14 mouse cellular contexts compared by ENCODE assay signal in genomic region chr2:5043476-5043761, GRCm38 (mm10).
"Had no signal": no experiment of that assay in that cellular context is flagged by ENCODE, and none has a peak within 500 bp of the region (broad histone marks: within the 10 kb centered on the region; RNA-seq: fewer than 3 reads in every experiment).

No protein-coding gene starts in this region.

- H3K27ac ChIP-seq: macrophage; midbrain, embryonic 12.5 days; neural tube, embryonic 15.5 days had no signal

- H3K4me2 ChIP-seq: lung, embryonic 14.5 days; midbrain, embryonic 12.5 days; neural tube, embryonic 15.5 days had no signal

- H3K9ac ChIP-seq: lung, embryonic 14.5 days; midbrain, embryonic 12.5 days; neural tube, embryonic 15.5 days had no signal

- H3K27me3 ChIP-seq: midbrain, embryonic 12.5 days; neural tube, embryonic 15.5 days had no signal

- H3K9me3 ChIP-seq: limb, embryonic 10.5 days; midbrain, embryonic 12.5 days; neural tube, embryonic 15.5 days had no signal

- DNase-seq: kidney, adult 18-20 months; kidney, postnatal 10 days; lung, embryonic 14.5 days; lung, postnatal 10 days; right cerebral cortex, adult 18-20 months; right cerebral cortex, postnatal 25 days; spleen, adult 18-20 months; thymus, adult 18-20 months; thymus, postnatal 14 days had no signal

- H3K4me3 ChIP-seq: limb, embryonic 10.5 days; midbrain, embryonic 12.5 days; myocyte; neural tube, embryonic 15.5 days had no signal

- H3K36me3 ChIP-seq: midbrain, embryonic 12.5 days; neural tube, embryonic 15.5 days had no signal
